Mouse (Mus musculus) natural killer cell, adult 2 months (primary cell): Measurements from ENCODE around the gene Cep135.

Source experiments
- DNase-seq, 2 experiments: peaks; one replicate each; pipeline ENCODE4 v3.0.0; 2022; ENCODE audit warnings: low spot score in 2 of 2

The Cep135 gene

GRCm38 (mm10) chr5:76588551-76589283 is at the start of gene Cep135:
Cep135 (plus strand) TSS chr5:76588698.
- peak; percentile 81 to 84 for DNase-seq

- no peak for DNase-seq
Observed at GRCm38 (mm10) chr5:76540181-76540580, 48.3 kb upstream of the Cep135 start.

GRCm38 (mm10) chr5:76540842-76541241 is 47.7 kb upstream of the Cep135 start:
- DNase-seq: no peak

GRCm38 (mm10) chr5:76543200-76543599 is 45.3 kb upstream of the Cep135 start:
- DNase-seq: no peak

- DNase-seq: no peak
Observed at GRCm38 (mm10) chr5:76550426-76550825, 38.1 kb upstream of the Cep135 start.

GRCm38 (mm10) chr5:76565321-76565720 is 23.2 kb upstream of the Cep135 start:
- peak; percentile 66 to 78 for DNase-seq

- DNase-seq: no peak
Observed at GRCm38 (mm10) chr5:76574251-76574650, 14.2 kb upstream of the Cep135 start.

GRCm38 (mm10) chr5:76577026-76577425 is 11.5 kb upstream of the Cep135 start:
- no peak for DNase-seq

GRCm38 (mm10) chr5:76585378-76585777 is 3.1 kb upstream of the Cep135 start:
- DNase-seq: no peak

- no peak for DNase-seq
Observed at GRCm38 (mm10) chr5:76589311-76589710, 813 bp downstream of the Cep135 start.

GRCm38 (mm10) chr5:76590009-76590408 is 1.5 kb downstream of the Cep135 start:
- DNase-seq: no peak

- no peak for DNase-seq
Observed at GRCm38 (mm10) chr5:76591885-76592284, 3.4 kb downstream of the Cep135 start.

GRCm38 (mm10) chr5:76609702-76610370 is 21.3 kb downstream of the Cep135 start:
- DNase-seq: no peak

GRCm38 (mm10) chr5:76612867-76613499 is 24.5 kb downstream of the Cep135 start:
- DNase-seq: no peak

- DNase-seq: no peak
Observed at GRCm38 (mm10) chr5:76615276-76615675, 26.8 kb downstream of the Cep135 start.

- DNase-seq: no peak
Observed at GRCm38 (mm10) chr5:76616196-76616747, 27.8 kb downstream of the Cep135 start.

- DNase-seq: no peak
Observed at GRCm38 (mm10) chr5:76618750-76619149, 30.3 kb downstream of the Cep135 start.

- DNase-seq: no peak
Observed at GRCm38 (mm10) chr5:76623759-76624158, 35.3 kb downstream of the Cep135 start.

- DNase-seq: no peak
Observed at GRCm38 (mm10) chr5:76627770-76628169, 39.3 kb downstream of the Cep135 start.

- DNase-seq: no peak
Observed at GRCm38 (mm10) chr5:76634012-76634411, 45.5 kb downstream of the Cep135 start.

- no peak for DNase-seq
Observed at GRCm38 (mm10) chr5:76635592-76635991, 47.1 kb downstream of the Cep135 start.

- no peak for DNase-seq
Observed at GRCm38 (mm10) chr5:76642076-76642475, 53.6 kb downstream of the Cep135 start.
